Mouse (Mus musculus) small intestine, adult 2 months (tissue): Measurements from ENCODE around the gene Rdh11. TPM values are rescaled to one million over a fixed set of nuclear protein-coding genes. Genes with fewer than 3 reads are reported as not detected.
A peak's percentile ranks its signal among the peaks of the same experiment; 100 is the strongest.
"Not testable (repeated sequence)": the region's sequence is repeated elsewhere in the genome, so short reads cannot be mapped to it uniquely, and the experiment has no call there.

Experiments used
- H3K27ac ChIP-seq: fragments of 200-500 bp; 2 replicates; pipeline ENCODE4 v1.5.1; 2012; ENCODE audit warnings: low read depth, low read length, control low read depth, inconsistent platforms; ENCODE audit not compliant: insufficient read depth
- H3K27me3 ChIP-seq: fragments of 200-500 bp; 2 replicates; pipeline ENCODE4 v1.6.1; 2012; ENCODE audit warnings: mild to moderate bottlenecking, moderate library complexity, low read length, inconsistent platforms; ENCODE audit not compliant: control insufficient read depth, insufficient read depth
- H3K36me3 ChIP-seq: fragments of 200-500 bp; 2 replicates; pipeline ENCODE4 v1.6.1; 2012; ENCODE audit warnings: mild to moderate bottlenecking, low read length, control low read depth, inconsistent platforms; ENCODE audit not compliant: control insufficient read depth, insufficient read depth
- H3K4me1 ChIP-seq: fragments of 200-500 bp; 2 replicates; pipeline ENCODE4 v1.6.1; 2012; ENCODE audit warnings: low read length, inconsistent platforms, mixed read lengths; ENCODE audit not compliant: control insufficient read depth, insufficient read depth, insufficient read length
- H3K4me3 ChIP-seq: fragments of 200-500 bp; 2 replicates; pipeline ENCODE4 v1.5.1; 2012; ENCODE audit warnings: low read depth, mild to moderate bottlenecking, control low read depth, inconsistent platforms, low read length, moderate library complexity
- CTCF ChIP-seq: fragments of 200-500 bp; IDR thresholded peaks from 2 replicates; pipeline ENCODE4 v1.5.1; 2012; ENCODE audit warnings: low read depth, mild to moderate bottlenecking, control low read depth, inconsistent platforms, low read length, moderate library complexity, mixed read lengths; ENCODE audit not compliant: insufficient replicate concordance, insufficient read length; ENCODE audit errors: extremely low read depth
- POLR2A ChIP-seq: fragments of 200-500 bp; IDR thresholded peaks from 2 replicates; pipeline ENCODE4 v1.6.1; 2012; ENCODE audit warnings: low read depth, mild to moderate bottlenecking, control low read depth, inconsistent platforms, low read length, moderate library complexity
- WGBS: fragments of 180-500 bp; shearing (Covaris S2); methylation state at CpG from one replicate; pipeline ENCODE4 v1.1.7; 2018; 5-methylcytosine and 5-hydroxymethylcytosine counted together
- polyA plus RNA-seq: library from polyadenylated mRNA; depleted of rRNA; stranded (reverse); fragments of >200 nt; gene quantifications from 2 replicates; pipeline ENCODE4 v1.2.3, GENCODE M21; 2012

The Rdh11 gene
- polyA plus RNA-seq, 1 experiment: 11.6 TPM

DNA sequence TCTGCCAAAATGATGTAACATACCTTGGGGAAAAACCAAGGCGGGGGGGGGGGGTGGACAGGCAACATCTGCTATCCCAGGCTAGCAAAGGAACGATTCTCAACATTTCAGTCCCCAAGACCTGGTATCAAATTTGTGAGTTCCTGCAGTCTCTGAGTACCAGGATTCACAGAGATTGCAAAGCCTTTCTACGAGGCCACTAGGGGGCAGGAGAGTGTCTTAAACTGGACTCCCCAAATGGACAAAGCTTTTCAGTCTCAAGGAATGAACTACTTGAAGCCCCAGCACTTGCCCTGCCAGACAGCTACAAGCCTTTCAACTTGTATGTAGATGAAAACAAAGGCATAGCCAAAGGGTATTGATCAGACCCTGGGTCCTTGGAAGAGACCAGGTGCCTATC, 1.3 kb upstream of the Rdh11 start:
- 3% methylated on average over 3 of the region's 3 CpGs for WGBS
- H3K36me3 ChIP-seq: peaks cover under 1% of the 10 kb centered on the region; the same call in 1 of the 2 replicates
- H3K27me3 ChIP-seq: no peaks in the 10 kb centered on the region
- TF ChIP-seq CTCF: peak; percentile 48; the same call in 1 of the 2 replicates
- no peak for TF ChIP-seq POLR2A
- H3K27ac ChIP-seq: no peak overlapping the region
- H3K4me1 ChIP-seq: peaks cover 6% of the 10 kb centered on the region; the same call in 1 of the 2 replicates
- no peak overlapping the region for H3K4me3 ChIP-seq

DNA sequence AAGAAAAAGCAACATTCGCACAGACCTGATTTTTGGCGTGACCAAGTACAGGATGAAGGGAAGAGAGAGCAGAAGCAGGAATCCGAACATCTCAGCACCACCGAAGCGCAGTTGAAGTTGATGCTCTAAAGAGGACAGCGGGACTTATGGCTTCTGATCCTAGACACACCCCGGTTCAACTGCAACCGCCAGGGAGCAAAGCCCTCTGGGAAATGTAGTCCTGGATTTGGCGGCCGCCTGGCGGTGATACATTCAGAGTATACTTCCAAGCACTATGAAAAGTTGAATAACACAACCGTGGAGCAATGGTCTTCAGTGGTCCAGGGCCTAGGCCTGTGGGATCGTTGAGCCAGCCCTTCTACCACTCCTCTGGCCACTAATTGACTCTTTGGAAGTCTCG, 392 bp downstream of the Rdh11 start:
- Histone ChIP-seq H3K27me3 (no peaks in the 10 kb centered on the region), H3K4me3 (peak overlapping the region; percentile 65), H3K4me1 (peaks cover 6% of the 10 kb centered on the region; the same call in 1 of the 2 replicates), H3K36me3 (peaks cover 10% of the 10 kb centered on the region), H3K27ac (peak overlapping the region; percentile 60)
- WGBS: 2% methylated on average over 14 of the region's 14 CpGs
- TF ChIP-seq CTCF (peak; percentile 69; the same call in 1 of the 2 replicates), POLR2A (0 out of 2 replicates have a peak, but pooled peaks have one; percentile 20)

DNA sequence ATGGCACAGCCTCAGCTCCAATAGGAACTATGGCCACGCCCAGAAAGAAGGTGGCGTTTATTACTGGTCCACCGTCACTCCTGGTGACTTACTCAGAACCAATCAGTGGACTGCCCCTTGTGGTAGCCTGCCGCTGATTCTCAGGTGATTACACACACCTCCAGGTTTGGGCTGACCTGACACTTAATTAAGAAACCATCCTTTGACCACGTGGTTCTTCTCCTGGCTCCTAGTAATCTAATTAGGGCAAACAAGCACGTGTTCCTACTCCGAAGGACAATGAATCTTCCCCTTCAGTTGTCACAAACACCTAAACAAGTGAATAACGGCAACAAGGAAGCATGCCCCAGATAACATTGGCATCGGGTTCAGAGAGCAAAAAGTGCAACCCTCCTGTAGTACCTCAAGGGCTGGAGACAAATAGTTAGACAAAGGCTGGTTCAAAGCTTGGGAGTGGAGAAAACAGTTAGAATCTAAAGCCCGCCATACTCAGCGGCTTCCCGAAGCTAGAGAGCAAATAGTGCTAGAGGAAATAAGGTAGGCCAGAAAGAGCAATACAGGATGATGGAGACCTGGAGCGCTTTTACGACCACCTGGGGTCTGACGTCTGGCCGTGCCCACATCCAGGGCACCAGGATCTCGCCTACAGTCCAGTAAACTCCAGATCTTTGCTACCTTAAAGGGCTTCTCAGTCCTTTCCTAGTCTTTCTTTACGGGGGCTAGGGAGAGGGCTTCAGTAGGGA, 991 bp downstream of the Rdh11 start:
- Histone ChIP-seq H3K36me3 (peaks cover 15% of the 10 kb centered on the region), H3K4me3 (peak overlapping the region; percentile 65), H3K27me3 (no peaks in the 10 kb centered on the region), H3K4me1 (peaks cover 6% of the 10 kb centered on the region; the same call in 1 of the 2 replicates), H3K27ac (peak overlapping the region; percentile 8; the same call in 1 of the 2 replicates)
- TF ChIP-seq POLR2A (no peak), CTCF (no peak)
- WGBS: under 1% methylated on average over 18 of the region's 18 CpGs

DNA sequence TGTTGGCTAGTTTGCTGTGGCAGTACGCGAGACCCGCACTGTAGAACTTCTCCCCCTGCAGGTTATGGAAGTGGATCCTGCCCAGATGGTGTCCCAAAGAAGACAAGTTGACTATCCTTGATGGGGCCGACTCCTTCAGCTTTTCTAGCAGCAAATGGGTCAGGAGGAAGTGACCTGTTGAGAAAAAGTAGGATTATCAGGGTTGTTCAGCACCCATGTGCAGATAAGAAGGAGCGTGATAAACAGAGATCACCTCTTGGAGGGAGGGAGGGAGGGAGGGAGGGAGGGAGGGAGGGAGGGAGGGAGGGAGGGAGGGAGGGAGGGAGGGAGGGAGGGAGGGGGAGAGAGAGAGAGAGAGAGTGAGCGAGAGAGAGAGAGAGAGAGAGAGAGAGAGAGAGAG, 6.9 kb downstream of the Rdh11 start:
- H3K36me3 ChIP-seq: peaks cover 49% of the 10 kb centered on the region
- H3K27ac ChIP-seq: not testable (repeated sequence)

DNA sequence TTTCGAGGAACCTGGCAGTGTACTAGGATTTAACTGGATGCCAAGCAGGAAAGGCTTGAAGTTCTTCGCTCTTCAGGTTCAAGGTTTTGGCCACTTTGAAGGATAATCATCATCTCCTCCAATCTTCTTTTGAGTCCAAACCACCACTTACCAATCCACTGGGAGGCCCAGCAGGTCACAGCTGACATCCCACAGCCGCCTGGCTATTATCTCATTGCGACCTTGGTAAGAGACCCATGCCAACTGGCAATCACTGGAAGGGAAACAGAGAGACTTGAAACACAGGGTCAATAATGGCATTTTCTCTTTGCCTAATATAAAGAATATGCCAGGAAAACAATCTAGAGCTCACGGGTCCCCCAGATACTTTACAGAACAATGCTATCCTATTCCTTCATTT, 16.1 kb downstream of the Rdh11 start:
- Histone ChIP-seq H3K4me3 (no peak overlapping the region), H3K4me1 (peaks cover 2% of the 10 kb centered on the region), H3K36me3 (peaks cover 8% of the 10 kb centered on the region), H3K27ac (no peak overlapping the region), H3K27me3 (no peaks in the 10 kb centered on the region)
- 91% methylated on average over 5 of the region's 5 CpGs for WGBS
- TF ChIP-seq POLR2A: no peak
- TF ChIP-seq CTCF: no peak

More for the DNA sequence above, 6.9 kb downstream of the Rdh11 start:
- not testable (repeated sequence) for H3K4me1 ChIP-seq, H3K4me3 ChIP-seq, H3K27me3 ChIP-seq
- 63% methylated on average over 5 of the region's 6 CpGs for WGBS

DNA sequence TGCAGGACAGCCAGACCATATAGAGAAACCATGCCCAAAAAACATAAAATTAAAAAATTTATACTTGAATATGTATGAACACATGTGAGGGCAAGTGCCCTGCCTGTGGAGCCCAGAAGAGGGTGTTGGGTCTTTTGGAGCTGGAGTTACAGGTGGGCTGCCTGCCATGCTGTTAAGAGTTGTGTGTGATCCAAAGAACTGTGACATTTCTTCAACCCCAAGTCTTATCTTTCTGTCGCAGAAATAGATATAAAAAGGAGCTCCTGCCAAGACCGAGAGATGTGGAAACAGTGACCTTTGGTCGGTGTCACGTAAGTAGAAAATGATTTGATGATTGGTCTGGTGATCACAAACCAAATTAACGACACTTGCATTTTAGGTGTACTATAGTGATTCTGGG, 18.4 kb downstream of the Rdh11 start:
- Histone ChIP-seq H3K27me3 (no peaks in the 10 kb centered on the region), H3K36me3 (peaks cover 7% of the 10 kb centered on the region), H3K27ac (0 out of 2 replicates have a peak overlapping the region, but pooled peaks have one; percentile 58), H3K4me1 (peaks cover 2% of the 10 kb centered on the region), H3K4me3 (no peak overlapping the region)
- no peak for TF ChIP-seq POLR2A
- no peak for TF ChIP-seq CTCF
- 30% methylated on average over 5 of the region's 5 CpGs for WGBS

DNA sequence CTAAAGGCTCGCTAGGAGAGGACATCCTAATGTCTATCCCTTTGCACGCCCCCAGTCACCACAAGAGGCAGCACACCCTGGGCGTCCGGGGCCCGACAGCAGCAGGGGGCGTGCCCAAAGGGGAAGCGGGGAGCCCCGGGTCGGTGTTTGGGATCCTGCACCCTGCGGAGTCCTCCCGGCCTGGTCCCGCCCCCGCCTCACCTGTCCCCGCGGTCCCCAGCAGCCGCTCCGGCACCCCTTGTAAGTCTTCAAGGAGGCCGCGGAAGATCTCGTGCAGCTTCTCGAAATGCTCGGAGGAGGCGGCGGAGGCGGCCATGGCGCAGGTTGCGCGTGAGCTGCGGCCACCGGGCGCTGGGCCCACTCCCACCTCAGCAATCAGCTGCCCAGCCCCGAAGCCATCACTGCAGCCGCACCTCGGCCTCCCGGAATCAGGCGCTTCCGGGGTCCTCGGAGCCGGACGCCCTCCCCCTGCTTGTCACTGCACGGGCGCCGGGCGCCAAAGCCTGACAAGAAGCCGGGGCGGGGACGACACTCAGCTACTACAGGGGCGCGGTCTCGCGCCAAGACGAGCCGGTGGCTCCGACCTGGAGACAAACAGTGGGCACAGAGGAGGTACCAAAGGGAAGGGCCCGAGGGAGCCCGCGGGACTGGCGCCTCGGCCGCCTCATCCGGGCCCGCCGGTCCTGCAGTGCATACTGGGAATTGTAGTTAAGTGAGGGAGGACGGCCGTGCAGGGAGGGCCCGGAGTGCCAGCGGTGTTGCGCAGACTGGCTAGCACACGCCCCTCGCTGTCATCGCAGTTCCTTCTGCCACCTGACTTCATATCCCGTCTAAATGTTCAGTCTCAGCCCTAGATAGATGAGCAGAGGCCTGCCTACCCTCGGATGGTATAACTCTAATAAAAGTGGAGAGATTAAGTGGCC, 19.8 kb downstream of the Rdh11 start, which contains the start of gene Vti1b:
Gene Vti1b, minus strand, starts transcription at position 649 of the 923 bp plus-strand sequence.
- WGBS: under 1% methylated on average over 71 of the region's 73 CpGs
- Histone ChIP-seq H3K27ac (peak within 1 kb of the TSS; percentile 95), H3K4me1 (peaks cover 2% of the 10 kb centered on the region), H3K4me3 (peak within 1 kb of the TSS; percentile 90), H3K27me3 (no peaks in the 10 kb centered on the region), H3K36me3 (peaks cover 5% of the 10 kb centered on the region)
- TF ChIP-seq CTCF (peak; percentile 39; the same call in 1 of the 2 replicates), POLR2A (peak; percentile 80; the same call in 1 of the 2 replicates)
